Mouse (Mus musculus): ENCODE data around the gene Xrcc4. TPM values are rescaled to one million over a fixed set of nuclear protein-coding genes. Genes with fewer than 3 reads are reported as not detected.

Xrcc4 gene
- 14.2 to 26.2 TPM (median 18.0 TPM) in 4 replicates for total RNA-seq (2023; ENCODE audit: inconsistent age)

GRCm38 (mm10) chr13:90088962-90089824 is at the start of gene Xrcc4, which contains the start of gene Tmem167:
Xrcc4 (minus strand) TSS chr13:90089608.
Tmem167 (plus strand) TSS chr13:90089123.

DNA sequence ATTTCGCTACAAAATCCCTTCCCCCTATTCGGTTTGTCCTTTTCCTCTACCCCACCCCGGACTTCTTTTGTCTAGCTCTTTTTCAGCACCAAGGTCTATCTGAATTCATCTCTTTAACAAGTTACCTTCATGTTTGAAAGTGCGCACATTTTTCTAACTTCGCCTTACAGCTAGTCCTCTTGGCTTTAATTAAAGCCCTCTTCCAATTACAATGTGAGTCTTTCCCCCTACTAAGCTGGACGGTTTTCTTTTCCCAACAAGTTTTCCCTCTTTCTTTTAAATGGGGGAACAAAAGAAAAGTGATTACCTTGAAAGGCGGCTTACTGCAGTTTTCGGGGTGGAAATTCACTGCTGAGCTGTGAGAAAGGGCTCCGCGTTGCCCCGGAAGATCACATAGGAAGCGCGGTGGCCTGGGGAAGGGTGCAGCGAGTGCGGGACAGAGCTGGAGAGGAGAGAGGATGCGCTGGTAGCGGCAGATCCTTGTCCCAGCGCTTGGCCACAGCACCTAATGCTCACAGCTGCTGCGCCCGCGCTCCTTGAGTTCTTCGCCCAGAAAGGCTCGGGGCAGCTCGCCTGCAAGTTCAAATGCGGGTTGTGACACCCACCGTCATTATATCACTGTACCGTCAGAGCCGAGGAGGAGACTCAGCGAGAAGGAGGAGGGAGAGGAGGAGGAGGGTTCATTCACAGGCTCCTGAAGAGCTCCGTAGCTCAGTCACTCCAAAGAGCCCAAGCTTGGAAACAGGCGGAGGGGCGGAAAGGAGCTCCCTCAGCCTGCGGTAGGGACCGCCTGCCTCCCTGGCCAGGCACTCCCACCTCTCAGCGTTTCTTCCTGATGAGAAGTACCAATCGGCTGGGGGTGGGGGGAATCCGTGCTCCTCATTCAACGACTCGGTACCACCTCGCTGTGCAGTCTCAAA is 347.4 kb downstream of the Xrcc4 start, which contains the start of gene Vcan:
TSS of gene Vcan (minus strand) at position 744 of the 920 bp plus-strand sequence.

Other genes starting within 250 kb of the Xrcc4 start
- 15.4 to 19.3 TPM (median 16.7 TPM) in 4 replicates for gene Tmem167, start 485 bp downstream of the Xrcc4 start, total RNA-seq (2023; ENCODE audit: inconsistent age)